Comparison of ENCODE assay signal across 14 mouse cellular contexts in genomic region chr3:37510055-37511032, GRCm38 (mm10).
DNase-seq lines count a peak whose midpoint lies in the region; ATAC-seq lines count a peak whose summit lies in the region.
"Had no signal": no experiment of that assay in that cellular context is flagged by ENCODE, and none has a peak within 500 bp of the region (broad histone marks: within the 10 kb centered on the region; RNA-seq: fewer than 3 reads in every experiment).

No protein-coding gene starts in this region.

- H3K27ac ChIP-seq in stomach, embryonic 15.5 days: no peak overlapping the region
- no peak overlapping the region for H3K27ac ChIP-seq in midbrain, embryonic 16.5 days (ENCODE audit: low read length)
- H3K27ac ChIP-seq: limb, embryonic 13.5 days had no signal

- H3K27me3 ChIP-seq in stomach, embryonic 15.5 days (replicated peaks): no peaks in the 10 kb centered on the region
- H3K27me3 ChIP-seq in midbrain, embryonic 16.5 days (ENCODE audit: control insufficient read depth, insufficient read depth, low read depth, low read length): no peaks in the 10 kb centered on the region
- H3K27me3 ChIP-seq: limb, embryonic 13.5 days had no signal

- H3K9ac ChIP-seq in stomach, embryonic 15.5 days: no peak overlapping the region
- H3K9ac ChIP-seq in midbrain, embryonic 16.5 days (ENCODE audit: low read depth, low read length): no peak overlapping the region
- H3K9ac ChIP-seq: limb, embryonic 13.5 days had no signal

- H3K36me3 ChIP-seq in stomach, embryonic 15.5 days: no peaks in the 10 kb centered on the region
- H3K36me3 ChIP-seq in midbrain, embryonic 16.5 days (ENCODE audit: control insufficient read depth, insufficient read depth, low read length): no peaks in the 10 kb centered on the region
- H3K36me3 ChIP-seq: limb, embryonic 13.5 days had no signal

- 67% methylated on average over 7 of the region's 7 CpGs for WGBS in stomach, embryonic 15.5 days
- WGBS in midbrain, embryonic 16.5 days: 86% methylated on average over 7 of the region's 7 CpGs

- no peaks in the 10 kb centered on the region for H3K9me3 ChIP-seq in stomach, embryonic 15.5 days
- no peaks in the 10 kb centered on the region for H3K9me3 ChIP-seq in midbrain, embryonic 16.5 days (replicated peaks; ENCODE audit: control insufficient read depth, low read length, poor library complexity, severe bottlenecking)
- H3K9me3 ChIP-seq: limb, embryonic 13.5 days had no signal

- no peak overlapping the region for H3K4me2 ChIP-seq in stomach, embryonic 15.5 days
- H3K4me2 ChIP-seq in midbrain, embryonic 16.5 days (ENCODE audit: low read length): no peak overlapping the region
- H3K4me2 ChIP-seq: limb, embryonic 13.5 days had no signal

- DNase-seq in adrenal gland, adult (ENCODE audit: inconsistent age in 2 of 2, low spot score in 1 of 2): peak; percentile 12 to 44
- DNase-seq in adrenal gland, postnatal 4 days (ENCODE audit: low spot score in 2 of 2): no peak
- peak; percentile 8 for DNase-seq in lung, postnatal 10 days
- DNase-seq in lung, postnatal 14 days: no peak
- peak; percentile 90 for DNase-seq in liver
- no peak for DNase-seq in ovary, postnatal 14 days (ENCODE audit: low spot score)
- DNase-seq: cerebellum, postnatal 36 days; heart, adult 18-20 months; thymus, postnatal 4 days had no signal

- no peaks in the 10 kb centered on the region for H3K4me1 ChIP-seq in stomach, embryonic 15.5 days
- no peaks in the 10 kb centered on the region for H3K4me1 ChIP-seq in midbrain, embryonic 16.5 days (ENCODE audit: control insufficient read depth, insufficient read depth, low read length)
- H3K4me1 ChIP-seq: limb, embryonic 13.5 days had no signal

- H3K4me3 ChIP-seq in stomach, embryonic 15.5 days (replicated peaks): no peak overlapping the region
- H3K4me3 ChIP-seq in midbrain, embryonic 16.5 days (ENCODE audit: low read depth, low read length): no peak overlapping the region
- H3K4me3 ChIP-seq: limb, embryonic 13.5 days had no signal

- peak; percentile 88 for ATAC-seq in stomach, embryonic 15.5 days (ENCODE audit: insufficient read depth, low FRiP score, low read depth)
- ATAC-seq in midbrain, embryonic 16.5 days: no peak
- ATAC-seq: forebrain, embryonic 14.5 days; hindbrain, embryonic 16.5 days had no signal

Comparison
In these comparisons a context has a peak if more than half of its experiments do, and no peak if none do; other contexts are left out.
1. DNase-seq: peak in adrenal gland, adult (2 of 2), lung, postnatal 10 days (single experiment) and liver (single experiment); none in adrenal gland, postnatal 4 days (0 of 2), lung, postnatal 14 days (single experiment) and ovary, postnatal 14 days (single experiment).